Mouse (Mus musculus): ENCODE measurements around the gene Numb. TPM values are rescaled to one million over a fixed set of nuclear protein-coding genes. Genes with fewer than 3 reads are reported as not detected.

Gene Numb
- total and polyA plus RNA-seq, 3 experiments, result 8.4 to 14.6 TPM; not detected in 1

GRCm38 (mm10) chr12:83965235-83965634, 43.5 kb upstream of the Numb start:
- no peak overlapping the region for H3K9ac ChIP-seq (ENCODE audit: control insufficient read depth, low read depth, low read length, poor library complexity, severe bottlenecking)
- no peak for DNase-seq (ENCODE audit: low read depth, low spot score)
- no peaks in the 10 kb centered on the region for H3K36me3 ChIP-seq (ENCODE audit: control insufficient read depth in 1 of 2, insufficient read depth in 2 of 2, low read length in 2 of 2)
- H3K4me1 ChIP-seq (ENCODE audit: control insufficient read depth in 1 of 2, insufficient read depth in 2 of 2, low read length in 2 of 2), result peaks cover 0 to 3% of the 10 kb centered on the region in 2 experiments; a peak in 1 of 4 replicates
- no peaks in the 10 kb centered on the region for H3K79me2 ChIP-seq (ENCODE audit: control insufficient read depth, insufficient read depth, low read length, poor library complexity)
- no peak overlapping the region for H3K27ac ChIP-seq (ENCODE audit: control insufficient read depth, low read depth, low read length)
- H3K27me3 ChIP-seq (ENCODE audit: control insufficient read depth in 1 of 2, insufficient read depth in 2 of 2, low read length in 2 of 2), result no peaks in the 10 kb centered on the region; a peak in 1 of 4 replicates
- TF ChIP-seq SMC3 (IDR thresholded peaks at IDR 0.05; ENCODE audit: low read depth, low read length) (no peak), CTCF (IDR thresholded peaks at IDR 0.05 in 2 of 3, conservative IDR thresholded peaks at IDR 0.05 in 1 of 3; ENCODE audit: control insufficient read depth in 1 of 3, insufficient read depth in 1 of 3, low read depth in 2 of 3, low read length in 3 of 3, poor library complexity in 1 of 3, severe bottlenecking in 1 of 3) (no peak), RCOR1 (IDR thresholded peaks at IDR 0.05; ENCODE audit: low read depth, low read length) (no peak)
- H3K9me3 ChIP-seq (replicated peaks; ENCODE audit: insufficient read depth, low read length), result no peaks in the 10 kb centered on the region
- H3K4me3 ChIP-seq (ENCODE audit: control insufficient read depth in 1 of 2, insufficient read depth in 1 of 2, low read depth in 2 of 2, low read length in 2 of 2), result no peak overlapping the region

DNA sequence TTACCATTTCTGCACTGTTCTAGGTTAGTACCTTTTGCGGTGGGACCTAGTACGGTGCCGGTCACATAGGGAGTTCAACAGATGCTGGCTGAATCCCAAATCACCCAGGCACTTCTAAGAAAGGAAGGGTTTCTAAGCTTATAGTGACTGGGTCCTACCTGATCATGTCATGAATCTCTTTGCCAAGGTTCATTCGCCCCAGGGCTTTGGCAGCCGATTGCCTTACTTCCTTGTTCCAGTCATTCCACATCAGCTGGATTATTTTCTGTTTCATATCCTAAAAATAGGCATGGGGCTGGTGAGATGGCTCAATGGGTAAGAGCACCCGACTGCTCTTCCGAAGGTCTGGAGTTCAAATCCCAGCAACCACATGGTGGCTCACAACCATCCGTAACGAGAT, 36.5 kb upstream of the Numb start:
- no peaks in the 10 kb centered on the region for H3K9me3 ChIP-seq (replicated peaks; ENCODE audit: insufficient read depth, low read length)

GRCm38 (mm10) chr12:83951711-83952575, 30.2 kb upstream of the Numb start:
- DNase-seq (ENCODE audit: low read depth, low spot score), result peak; percentile 67
- Histone ChIP-seq H3K4me3 (ENCODE audit: control insufficient read depth in 1 of 2, insufficient read depth in 1 of 2, low read depth in 2 of 2, low read length in 2 of 2) (peak overlapping the region; percentile 70 to 74), H3K27me3 (ENCODE audit: control insufficient read depth in 1 of 2, insufficient read depth in 2 of 2, low read length in 2 of 2) (no peaks in the 10 kb centered on the region), H3K4me1 (ENCODE audit: control insufficient read depth in 1 of 2, insufficient read depth in 2 of 2, low read length in 2 of 2) (peaks cover 2 to 26% of the 10 kb centered on the region in 2 experiments; a peak in 3 of 4 replicates), H3K36me3 (ENCODE audit: control insufficient read depth in 1 of 2, insufficient read depth in 2 of 2, low read length in 2 of 2) (peaks cover 0 to 32% of the 10 kb centered on the region in 2 experiments; a peak in 2 of 4 replicates), H3K9me3 (replicated peaks; ENCODE audit: insufficient read depth, low read length) (no peaks in the 10 kb centered on the region), H3K27ac (ENCODE audit: control insufficient read depth, low read depth, low read length) (peak overlapping the region; percentile 82), H3K79me2 (ENCODE audit: control insufficient read depth, insufficient read depth, low read length, poor library complexity) (peaks cover 44% of the 10 kb centered on the region), H3K9ac (ENCODE audit: control insufficient read depth, low read depth, low read length, poor library complexity, severe bottlenecking) (peak overlapping the region; percentile 86)
- no peak for TF ChIP-seq EP300 (IDR thresholded peaks at IDR 0.05; ENCODE audit: low read depth in 1 of 2, low read length in 2 of 2)
- no peak for TF ChIP-seq MYB (IDR thresholded peaks at IDR 0.05; ENCODE audit: low read depth, low read length)
- TF ChIP-seq MAZ (IDR thresholded peaks at IDR 0.05; ENCODE audit: low read depth, low read length), result no peak
- no peak for TF ChIP-seq TBP (IDR thresholded peaks at IDR 0.05; ENCODE audit: low read depth, low read length)
- no peak for TF ChIP-seq ZMIZ1 (IDR thresholded peaks at IDR 0.05; ENCODE audit: low read depth, low read length)
- TF ChIP-seq ZKSCAN1 (IDR thresholded peaks at IDR 0.05; ENCODE audit: low read depth, low read length), result no peak
- no peak for TF ChIP-seq JUND (IDR thresholded peaks at IDR 0.05; ENCODE audit: low read depth, low read length)
- TF ChIP-seq KAT2A (conservative IDR thresholded peaks at IDR 0.05; ENCODE audit: low read depth, low read length), result no peak
- no peak for TF ChIP-seq GATA1 (IDR thresholded peaks at IDR 0.05; ENCODE audit: low read depth, low read length)
- no peak for TF ChIP-seq CTCF (IDR thresholded peaks at IDR 0.05 in 2 of 3, conservative IDR thresholded peaks at IDR 0.05 in 1 of 3; ENCODE audit: control insufficient read depth in 1 of 3, insufficient read depth in 1 of 3, low read depth in 2 of 3, low read length in 3 of 3, poor library complexity in 1 of 3, severe bottlenecking in 1 of 3)
- TF ChIP-seq RAD21 (IDR thresholded peaks at IDR 0.05; ENCODE audit: low read depth, low read length), result no peak
- TF ChIP-seq HCFC1 (IDR thresholded peaks at IDR 0.05; ENCODE audit: low read depth, low read length), result no peak
- no peak for TF ChIP-seq ZC3H11A (IDR thresholded peaks at IDR 0.05; ENCODE audit: low read depth, low read length)
- TF ChIP-seq UBTF (IDR thresholded peaks at IDR 0.05; ENCODE audit: borderline replicate concordance, insufficient read depth, low read depth, low read length), result no peak
- peak; percentile 43; the same call in 1 of the 2 replicates for TF ChIP-seq MAX (IDR thresholded peaks at IDR 0.05; ENCODE audit: low read length)
- TF ChIP-seq POLR2A (IDR thresholded peaks at IDR 0.05; ENCODE audit: control insufficient read depth in 1 of 2, insufficient read depth in 1 of 2, low read depth in 1 of 2, low read length in 2 of 2, poor library complexity in 1 of 2), result 0 out of 4 replicates have a peak, but pooled peaks of 1 of the 2 experiments have one; percentile 8
- TF ChIP-seq TAL1 (IDR thresholded peaks at IDR 0.05; ENCODE audit: low read length), result no peak

More for the DNA sequence above, 36.5 kb upstream of the Numb start:
- Histone ChIP-seq H3K79me2 (ENCODE audit: control insufficient read depth, insufficient read depth, low read length, poor library complexity) (peaks cover 16% of the 10 kb centered on the region), H3K4me1 (ENCODE audit: control insufficient read depth in 1 of 2, insufficient read depth in 2 of 2, low read length in 2 of 2) (peaks cover 0 to 7% of the 10 kb centered on the region in 2 experiments; a peak in 3 of 4 replicates), H3K27ac (ENCODE audit: control insufficient read depth, low read depth, low read length) (no peak overlapping the region), H3K9ac (ENCODE audit: control insufficient read depth, low read depth, low read length, poor library complexity, severe bottlenecking) (no peak overlapping the region), H3K36me3 (ENCODE audit: control insufficient read depth in 1 of 2, insufficient read depth in 2 of 2, low read length in 2 of 2) (peaks cover 0 to 14% of the 10 kb centered on the region in 2 experiments; a peak in 2 of 4 replicates), H3K27me3 (ENCODE audit: control insufficient read depth in 1 of 2, insufficient read depth in 2 of 2, low read length in 2 of 2) (no peaks in the 10 kb centered on the region), H3K4me3 (ENCODE audit: control insufficient read depth in 1 of 2, insufficient read depth in 1 of 2, low read depth in 2 of 2, low read length in 2 of 2) (no peak overlapping the region)
- no peak for DNase-seq (ENCODE audit: low read depth, low spot score)
- TF ChIP-seq TBP (IDR thresholded peaks at IDR 0.05; ENCODE audit: low read depth, low read length) (no peak), ZKSCAN1 (IDR thresholded peaks at IDR 0.05; ENCODE audit: low read depth, low read length) (no peak), CHD2 (IDR thresholded peaks at IDR 0.05; ENCODE audit: low read length) (no peak), TCF12 (IDR thresholded peaks at IDR 0.05; ENCODE audit: low read depth, low read length) (no peak), POLR2AphosphoS2 (IDR thresholded peaks at IDR 0.05; ENCODE audit: low read length) (no peak), RAD21 (IDR thresholded peaks at IDR 0.05; ENCODE audit: low read depth, low read length) (no peak), SIN3A (IDR thresholded peaks at IDR 0.05; ENCODE audit: low read length) (no peak), MAZ (IDR thresholded peaks at IDR 0.05; ENCODE audit: low read depth, low read length) (no peak), BHLHE40 (IDR thresholded peaks at IDR 0.05; ENCODE audit: borderline replicate concordance, low read depth, low read length) (no peak), CTCF (IDR thresholded peaks at IDR 0.05 in 2 of 3, conservative IDR thresholded peaks at IDR 0.05 in 1 of 3; ENCODE audit: control insufficient read depth in 1 of 3, insufficient read depth in 1 of 3, low read depth in 2 of 3, low read length in 3 of 3, poor library complexity in 1 of 3, severe bottlenecking in 1 of 3) (no peak), USF1 (IDR thresholded peaks at IDR 0.05; ENCODE audit: low read depth, low read length) (no peak), JUND (IDR thresholded peaks at IDR 0.05; ENCODE audit: low read depth, low read length) (no peak), GABPA (IDR thresholded peaks at IDR 0.05; ENCODE audit: low read depth, low read length) (no peak), NELFE (IDR thresholded peaks at IDR 0.05; ENCODE audit: low read depth, low read length) (no peak)

Measured in MEL (cell line).